Mouse (Mus musculus): Measurements from ENCODE around the gene Camk1. TPM values are rescaled to one million over a fixed set of nuclear protein-coding genes. Genes with fewer than 3 reads are reported as not detected.

Gene Camk1
- polyA plus RNA-seq, 1 experiment: 7.7 TPM

DNA sequence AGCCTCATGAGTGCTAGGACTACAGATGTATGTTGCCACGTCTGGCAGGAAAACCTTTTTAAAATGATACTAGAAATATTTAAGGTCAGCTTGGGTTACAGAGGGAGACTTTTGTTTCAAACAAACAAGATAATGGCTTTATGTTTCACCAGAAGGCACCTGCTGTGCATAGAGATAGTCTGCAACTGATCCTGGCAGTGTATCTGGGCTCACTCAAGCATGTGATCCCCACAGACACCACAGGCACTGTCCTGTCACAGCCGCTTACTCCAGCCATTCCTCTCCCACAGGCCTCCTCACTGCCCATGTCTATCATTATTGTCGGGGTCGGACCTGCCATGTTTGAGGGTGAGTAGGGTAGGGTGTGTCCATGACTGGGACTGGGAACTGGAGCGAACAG is 42.4 kb downstream of the Camk1 start:
- Histone ChIP-seq H3K36me3 (ENCODE audit: control insufficient read depth, insufficient read depth, low read length, poor library complexity, severe bottlenecking) (no peaks in the 10 kb centered on the region), H3K27me3 (ENCODE audit: control insufficient read depth, insufficient read depth, low read length, poor library complexity, severe bottlenecking) (no peaks in the 10 kb centered on the region), H3K9me3 (replicated peaks; ENCODE audit: control insufficient read depth, insufficient read depth, low read length, poor library complexity, severe bottlenecking) (no peaks in the 10 kb centered on the region), H3K27ac (ENCODE audit: insufficient read depth, low read length) (no peak overlapping the region), H3K9ac (ENCODE audit: low read depth, poor library complexity, severe bottlenecking) (no peak overlapping the region), H3K4me3 (ENCODE audit: low read depth, low read length) (no peak overlapping the region), H3K4me1 (ENCODE audit: control insufficient read depth, insufficient read depth, low read length) (no peaks in the 10 kb centered on the region)
- TF ChIP-seq CTCF (IDR thresholded peaks at IDR 0.05; ENCODE audit: low read depth, low read length) (no peak), EP300 (IDR thresholded peaks at IDR 0.05; ENCODE audit: insufficient read depth, low read depth, low read length) (no peak), POLR2A (IDR thresholded peaks at IDR 0.05; ENCODE audit: insufficient read depth, low read length) (no peak)

DNA sequence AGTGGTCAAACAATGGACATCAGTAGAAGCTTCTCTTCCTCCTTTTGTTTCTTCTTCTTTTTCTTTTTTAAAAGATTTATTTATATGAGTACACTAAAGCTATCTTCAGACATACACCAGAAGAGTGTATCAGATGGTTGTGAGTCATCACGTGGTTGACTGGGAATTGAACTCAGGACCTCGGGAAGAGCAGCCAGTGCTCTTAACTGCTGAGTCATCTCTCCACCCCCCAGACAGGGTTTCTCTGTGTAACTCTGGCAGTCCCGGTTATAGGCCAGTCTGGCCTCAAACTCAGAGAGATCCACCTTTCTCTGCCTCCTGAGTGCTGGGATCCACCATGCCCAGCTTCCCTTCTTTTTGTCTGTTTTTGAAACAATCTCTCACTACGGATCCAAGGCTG is 47.1 kb downstream of the Camk1 start:
- no peaks in the 10 kb centered on the region for H3K4me1 ChIP-seq (ENCODE audit: control insufficient read depth, insufficient read depth, low read length)
- H3K27me3 ChIP-seq (ENCODE audit: control insufficient read depth, insufficient read depth, low read length, poor library complexity, severe bottlenecking): no peaks in the 10 kb centered on the region
- 0 out of 2 replicates have a peak overlapping the region, but pooled peaks have one; percentile 6 for H3K9ac ChIP-seq (ENCODE audit: low read depth, poor library complexity, severe bottlenecking)
- TF ChIP-seq CTCF (IDR thresholded peaks at IDR 0.05; ENCODE audit: low read depth, low read length) (no peak), POLR2A (IDR thresholded peaks at IDR 0.05; ENCODE audit: insufficient read depth, low read length) (no peak), EP300 (IDR thresholded peaks at IDR 0.05; ENCODE audit: insufficient read depth, low read depth, low read length) (peak; percentile 63; the same call in 1 of the 2 replicates)
- H3K27ac ChIP-seq (ENCODE audit: insufficient read depth, low read length): peak overlapping the region; percentile 62
- no peaks in the 10 kb centered on the region for H3K36me3 ChIP-seq (ENCODE audit: control insufficient read depth, insufficient read depth, low read length, poor library complexity, severe bottlenecking)
- H3K9me3 ChIP-seq (replicated peaks; ENCODE audit: control insufficient read depth, insufficient read depth, low read length, poor library complexity, severe bottlenecking): no peaks in the 10 kb centered on the region
- H3K4me3 ChIP-seq (ENCODE audit: low read depth, low read length): no peak overlapping the region

DNA sequence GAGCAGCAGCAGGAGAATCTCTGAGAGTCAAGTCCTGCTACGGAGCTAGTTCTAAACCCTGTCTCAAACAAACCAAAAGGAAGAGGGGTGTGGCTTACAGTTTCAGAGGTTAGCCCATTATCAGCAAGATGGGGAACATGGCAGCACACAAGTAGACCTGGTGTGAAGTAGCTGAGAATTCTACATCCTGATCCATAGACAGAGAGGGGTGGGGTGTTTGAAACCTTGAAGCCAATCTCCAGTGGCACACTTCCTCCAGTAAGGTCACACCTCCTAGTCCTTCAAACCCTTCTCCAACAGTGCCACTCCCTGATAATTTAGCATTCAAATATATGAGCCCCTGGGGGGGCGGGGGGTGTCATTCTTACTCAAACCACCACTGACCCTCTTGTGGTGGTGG is 47.7 kb downstream of the Camk1 start:
- peak overlapping the region; percentile 62 for H3K27ac ChIP-seq (ENCODE audit: insufficient read depth, low read length)
- H3K9ac ChIP-seq (ENCODE audit: low read depth, poor library complexity, severe bottlenecking): no peak overlapping the region
- no peaks in the 10 kb centered on the region for H3K4me1 ChIP-seq (ENCODE audit: control insufficient read depth, insufficient read depth, low read length)
- no peaks in the 10 kb centered on the region for H3K27me3 ChIP-seq (ENCODE audit: control insufficient read depth, insufficient read depth, low read length, poor library complexity, severe bottlenecking)
- no peak overlapping the region for H3K4me3 ChIP-seq (ENCODE audit: low read depth, low read length)
- TF ChIP-seq CTCF (IDR thresholded peaks at IDR 0.05; ENCODE audit: low read depth, low read length) (no peak), EP300 (IDR thresholded peaks at IDR 0.05; ENCODE audit: insufficient read depth, low read depth, low read length) (no peak), POLR2A (IDR thresholded peaks at IDR 0.05; ENCODE audit: insufficient read depth, low read length) (no peak)
- no peaks in the 10 kb centered on the region for H3K9me3 ChIP-seq (replicated peaks; ENCODE audit: control insufficient read depth, insufficient read depth, low read length, poor library complexity, severe bottlenecking)
- no peaks in the 10 kb centered on the region for H3K36me3 ChIP-seq (ENCODE audit: control insufficient read depth, insufficient read depth, low read length, poor library complexity, severe bottlenecking)

DNA sequence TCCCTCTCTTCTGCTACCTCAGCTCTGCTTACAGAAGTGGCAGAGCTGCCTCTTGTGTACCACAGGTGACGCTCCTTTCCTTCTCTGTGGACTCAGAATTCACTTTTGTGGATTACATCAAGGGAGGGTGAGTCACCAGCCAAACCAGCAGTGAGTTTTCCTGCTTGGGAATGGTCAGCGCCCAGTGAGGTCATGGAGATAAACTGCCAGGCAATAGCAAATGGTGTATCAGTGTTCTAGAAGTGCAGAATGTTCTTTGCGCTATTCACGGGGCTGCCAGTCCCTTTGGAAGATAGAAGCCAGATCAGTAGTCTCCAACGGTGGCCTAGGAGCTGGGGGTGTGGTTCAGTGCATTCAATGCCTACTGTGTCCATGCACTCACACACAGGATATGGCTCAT is 50.8 kb downstream of the Camk1 start:
- no peaks in the 10 kb centered on the region for H3K4me1 ChIP-seq (ENCODE audit: control insufficient read depth, insufficient read depth, low read length)
- H3K27ac ChIP-seq (ENCODE audit: insufficient read depth, low read length): no peak overlapping the region
- no peak for TF ChIP-seq POLR2A (IDR thresholded peaks at IDR 0.05; ENCODE audit: insufficient read depth, low read length)
- no peak for TF ChIP-seq EP300 (IDR thresholded peaks at IDR 0.05; ENCODE audit: insufficient read depth, low read depth, low read length)
- TF ChIP-seq CTCF (IDR thresholded peaks at IDR 0.05; ENCODE audit: low read depth, low read length): no peak
- H3K9me3 ChIP-seq (replicated peaks; ENCODE audit: control insufficient read depth, insufficient read depth, low read length, poor library complexity, severe bottlenecking): no peaks in the 10 kb centered on the region
- no peak overlapping the region for H3K4me3 ChIP-seq (ENCODE audit: low read depth, low read length)
- H3K36me3 ChIP-seq (ENCODE audit: control insufficient read depth, insufficient read depth, low read length, poor library complexity, severe bottlenecking): no peaks in the 10 kb centered on the region
- no peaks in the 10 kb centered on the region for H3K27me3 ChIP-seq (ENCODE audit: control insufficient read depth, insufficient read depth, low read length, poor library complexity, severe bottlenecking)
- no peak overlapping the region for H3K9ac ChIP-seq (ENCODE audit: low read depth, poor library complexity, severe bottlenecking)

DNA sequence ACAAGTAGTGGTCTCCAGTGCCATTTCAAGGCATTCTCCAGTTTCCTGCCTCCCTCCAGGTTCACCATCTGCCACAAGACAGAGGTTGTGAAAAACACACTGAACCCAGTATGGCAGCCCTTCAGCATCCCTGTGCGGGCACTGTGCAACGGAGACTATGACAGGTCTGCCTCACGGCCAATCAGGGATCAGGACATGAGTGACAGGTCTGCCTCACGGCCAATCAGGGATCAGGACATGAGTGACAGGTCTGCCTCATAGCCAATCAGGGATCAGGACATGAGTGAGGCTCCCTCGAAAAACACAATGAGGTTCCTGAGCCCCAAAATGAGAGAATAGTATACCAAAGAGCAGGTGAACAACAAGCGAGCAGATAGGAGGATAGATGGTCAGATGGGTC is 53.4 kb downstream of the Camk1 start:
- H3K27me3 ChIP-seq (ENCODE audit: control insufficient read depth, insufficient read depth, low read length, poor library complexity, severe bottlenecking): no peaks in the 10 kb centered on the region
- H3K9me3 ChIP-seq (replicated peaks; ENCODE audit: control insufficient read depth, insufficient read depth, low read length, poor library complexity, severe bottlenecking): no peaks in the 10 kb centered on the region
- no peaks in the 10 kb centered on the region for H3K36me3 ChIP-seq (ENCODE audit: control insufficient read depth, insufficient read depth, low read length, poor library complexity, severe bottlenecking)
- no peak overlapping the region for H3K27ac ChIP-seq (ENCODE audit: insufficient read depth, low read length)
- no peaks in the 10 kb centered on the region for H3K4me1 ChIP-seq (ENCODE audit: control insufficient read depth, insufficient read depth, low read length)
- no peak overlapping the region for H3K4me3 ChIP-seq (ENCODE audit: low read depth, low read length)
- H3K9ac ChIP-seq (ENCODE audit: low read depth, poor library complexity, severe bottlenecking): no peak overlapping the region
- TF ChIP-seq CTCF (IDR thresholded peaks at IDR 0.05; ENCODE audit: low read depth, low read length) (no peak), POLR2A (IDR thresholded peaks at IDR 0.05; ENCODE audit: insufficient read depth, low read length) (no peak), EP300 (IDR thresholded peaks at IDR 0.05; ENCODE audit: insufficient read depth, low read depth, low read length) (no peak)

DNA sequence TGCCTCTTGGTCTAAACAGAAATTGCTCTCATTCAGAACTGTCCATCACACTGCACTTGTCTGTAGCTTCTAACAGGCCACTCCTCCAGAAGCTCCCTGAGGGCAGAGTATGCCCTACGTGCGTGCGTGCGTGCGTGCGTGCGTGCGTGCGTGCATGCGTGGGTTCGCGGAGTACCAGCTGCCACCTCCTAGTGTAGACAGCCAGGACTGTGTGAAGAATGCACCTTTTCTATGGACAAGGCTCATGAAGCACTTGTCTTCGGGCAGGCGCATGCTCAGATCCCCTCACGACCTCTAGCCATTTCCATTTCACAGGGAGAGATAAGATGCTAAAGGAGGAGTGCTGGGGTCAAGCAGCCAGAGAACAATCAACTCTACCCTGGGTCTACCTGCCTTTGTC is 54.4 kb downstream of the Camk1 start:
- Histone ChIP-seq H3K36me3 (ENCODE audit: control insufficient read depth, insufficient read depth, low read length, poor library complexity, severe bottlenecking) (no peaks in the 10 kb centered on the region), H3K27me3 (ENCODE audit: control insufficient read depth, insufficient read depth, low read length, poor library complexity, severe bottlenecking) (no peaks in the 10 kb centered on the region), H3K9me3 (replicated peaks; ENCODE audit: control insufficient read depth, insufficient read depth, low read length, poor library complexity, severe bottlenecking) (no peaks in the 10 kb centered on the region), H3K4me1 (ENCODE audit: control insufficient read depth, insufficient read depth, low read length) (peaks cover 2% of the 10 kb centered on the region), H3K27ac (ENCODE audit: insufficient read depth, low read length) (no peak overlapping the region), H3K9ac (ENCODE audit: low read depth, poor library complexity, severe bottlenecking) (no peak overlapping the region), H3K4me3 (ENCODE audit: low read depth, low read length) (no peak overlapping the region)
- TF ChIP-seq CTCF (IDR thresholded peaks at IDR 0.05; ENCODE audit: low read depth, low read length) (no peak), POLR2A (IDR thresholded peaks at IDR 0.05; ENCODE audit: insufficient read depth, low read length) (no peak), EP300 (IDR thresholded peaks at IDR 0.05; ENCODE audit: insufficient read depth, low read depth, low read length) (no peak)
